Mouse (Mus musculus): ENCODE results near the gene Ankle2. TPM values are rescaled to one million over a fixed set of nuclear protein-coding genes. Genes with fewer than 3 reads are reported as not detected.

The Ankle2 gene
- total RNA-seq, 1 experiment from 2014 or later = 62.4 TPM

GRCm38 (mm10) chr5:110274147-110274546 lies 43.3 kb downstream of the Ankle2 start:
- no peak for ATAC-seq (replicated peaks in 1 of 2; ENCODE audit: insufficient read depth in 1 of 2, low FRiP score in 2 of 2, low TSS enrichment in 1 of 2, low read depth in 1 of 2, poor library complexity in 2 of 2, severe bottlenecking in 2 of 2)

- ATAC-seq (replicated peaks in 1 of 2; ENCODE audit: insufficient read depth in 1 of 2, low FRiP score in 2 of 2, low TSS enrichment in 1 of 2, low read depth in 1 of 2, poor library complexity in 2 of 2, severe bottlenecking in 2 of 2) = no peak
Measured at GRCm38 (mm10) chr5:110274846-110275245, 44.0 kb downstream of the Ankle2 start.

GRCm38 (mm10) chr5:110276391-110276790 lies 45.6 kb downstream of the Ankle2 start:
- no peak for ATAC-seq (replicated peaks in 1 of 2; ENCODE audit: insufficient read depth in 1 of 2, low FRiP score in 2 of 2, low TSS enrichment in 1 of 2, low read depth in 1 of 2, poor library complexity in 2 of 2, severe bottlenecking in 2 of 2)

GRCm38 (mm10) chr5:110276910-110277309 lies 46.1 kb downstream of the Ankle2 start:
- no peak for ATAC-seq (replicated peaks in 1 of 2; ENCODE audit: insufficient read depth in 1 of 2, low FRiP score in 2 of 2, low TSS enrichment in 1 of 2, low read depth in 1 of 2, poor library complexity in 2 of 2, severe bottlenecking in 2 of 2)

- no peak for ATAC-seq (replicated peaks in 1 of 2; ENCODE audit: insufficient read depth in 1 of 2, low FRiP score in 2 of 2, low TSS enrichment in 1 of 2, low read depth in 1 of 2, poor library complexity in 2 of 2, severe bottlenecking in 2 of 2)
Measured at GRCm38 (mm10) chr5:110281984-110282383, 51.2 kb downstream of the Ankle2 start.

GRCm38 (mm10) chr5:110284536-110284935 lies 53.7 kb downstream of the Ankle2 start:
- ATAC-seq (replicated peaks in 1 of 2; ENCODE audit: insufficient read depth in 1 of 2, low FRiP score in 2 of 2, low TSS enrichment in 1 of 2, low read depth in 1 of 2, poor library complexity in 2 of 2, severe bottlenecking in 2 of 2) = peak; percentile 53 to 70; a peak in 2 of 4 replicates

GRCm38 (mm10) chr5:110285156-110285555 lies 54.4 kb downstream of the Ankle2 start:
- peak; percentile 18 to 44; a peak in 1 of 4 replicates for ATAC-seq (replicated peaks in 1 of 2; ENCODE audit: insufficient read depth in 1 of 2, low FRiP score in 2 of 2, low TSS enrichment in 1 of 2, low read depth in 1 of 2, poor library complexity in 2 of 2, severe bottlenecking in 2 of 2)

- peak; percentile 85 to 87 for ATAC-seq (replicated peaks in 1 of 2; ENCODE audit: insufficient read depth in 1 of 2, low FRiP score in 2 of 2, low TSS enrichment in 1 of 2, low read depth in 1 of 2, poor library complexity in 2 of 2, severe bottlenecking in 2 of 2)
Measured at GRCm38 (mm10) chr5:110285770-110286445, 55.1 kb downstream of the Ankle2 start, which contains the start of the genes Pxmp2 and Pole. Gene Pxmp2, minus strand, starts transcription at chr5:110286186. Gene Pole, plus strand, starts transcription at chr5:110286306.

GRCm38 (mm10) chr5:110286446-110287083 lies 55.8 kb downstream of the Ankle2 start:
- ATAC-seq (replicated peaks in 1 of 2; ENCODE audit: insufficient read depth in 1 of 2, low FRiP score in 2 of 2, low TSS enrichment in 1 of 2, low read depth in 1 of 2, poor library complexity in 2 of 2, severe bottlenecking in 2 of 2) = peak in 1 of 2 experiments; percentile 9; a peak in 2 of 4 replicates

GRCm38 (mm10) chr5:110287084-110287475 lies 56.3 kb downstream of the Ankle2 start:
- ATAC-seq (replicated peaks in 1 of 2; ENCODE audit: insufficient read depth in 1 of 2, low FRiP score in 2 of 2, low TSS enrichment in 1 of 2, low read depth in 1 of 2, poor library complexity in 2 of 2, severe bottlenecking in 2 of 2) = no peak

GRCm38 (mm10) chr5:110291649-110292048 lies 60.8 kb downstream of the Ankle2 start:
- ATAC-seq (replicated peaks in 1 of 2; ENCODE audit: insufficient read depth in 1 of 2, low FRiP score in 2 of 2, low TSS enrichment in 1 of 2, low read depth in 1 of 2, poor library complexity in 2 of 2, severe bottlenecking in 2 of 2) = no peak

GRCm38 (mm10) chr5:110296637-110297036 lies 65.8 kb downstream of the Ankle2 start:
- ATAC-seq (replicated peaks in 1 of 2; ENCODE audit: insufficient read depth in 1 of 2, low FRiP score in 2 of 2, low TSS enrichment in 1 of 2, low read depth in 1 of 2, poor library complexity in 2 of 2, severe bottlenecking in 2 of 2) = no peak

GRCm38 (mm10) chr5:110300591-110300990 lies 69.8 kb downstream of the Ankle2 start:
- ATAC-seq (replicated peaks in 1 of 2; ENCODE audit: insufficient read depth in 1 of 2, low FRiP score in 2 of 2, low TSS enrichment in 1 of 2, low read depth in 1 of 2, poor library complexity in 2 of 2, severe bottlenecking in 2 of 2) = no peak

Other genes with a start within 250 kb of the Ankle2 start
- 70.3 and 91.0 TPM in 2 replicates for gene Zfp932, start 234.5 kb upstream of the Ankle2 start, total RNA-seq (2017)
- 1.3 and 4.3 TPM in 2 replicates for gene Gm17655, start 158.5 kb upstream of the Ankle2 start, total RNA-seq (2017)
- gene Gm35315, start 136.6 kb upstream of the Ankle2 start, total RNA-seq (2017) = 1.5 and 4.4 TPM in 2 replicates
- 0.38 and 0.45 TPM in 2 replicates for gene Plcxd1, start 131.0 kb upstream of the Ankle2 start, total RNA-seq (2017)
- 21.9 and 26.9 TPM in 2 replicates for gene Gtpbp6, start 122.8 kb upstream of the Ankle2 start, total RNA-seq (2017)
- gene Zfp605, start 120.9 kb upstream of the Ankle2 start, total RNA-seq (2017) = 12.0 and 16.3 TPM in 2 replicates
- 30.0 and 55.1 TPM in 2 replicates for gene Chfr, start 95.2 kb upstream of the Ankle2 start, total RNA-seq (2017)
- gene Golga3, start 54.3 kb upstream of the Ankle2 start, total RNA-seq (2017) = 19.9 and 21.5 TPM in 2 replicates
- gene Pgam5, start 38.9 kb downstream of the Ankle2 start, total RNA-seq (2017) = 39.7 and 42.5 TPM in 2 replicates
- gene Pxmp2, start 55.2 kb downstream of the Ankle2 start, total RNA-seq (2017) = 1.9 and 13.2 TPM in 2 replicates
- 44.5 and 54.7 TPM in 2 replicates for gene Pole, start 55.3 kb downstream of the Ankle2 start, total RNA-seq (2017)
- gene P2rx2, start 112.2 kb downstream of the Ankle2 start, total RNA-seq (2017) = 0.65 TPM in 1 of 2 replicates, not detected in the other
- not detected in 2 replicates for gene Lrcol1, start 113.7 kb downstream of the Ankle2 start, total RNA-seq (2017)
- 16.8 and 20.1 TPM in 2 replicates for gene Fbrsl1, start 217.5 kb downstream of the Ankle2 start, total RNA-seq (2017)